Mouse (Mus musculus): ENCODE results near the gene Acadvl. TPM values are rescaled to one million over a fixed set of nuclear protein-coding genes. Genes with fewer than 3 reads are reported as not detected.
A peak's percentile ranks its signal among the peaks of the same experiment; 100 is the strongest.
"Not testable (repeated sequence)": the region's sequence is repeated elsewhere in the genome, so short reads cannot be mapped to it uniquely, and the experiment has no call there.

The Acadvl gene
- total and polyA plus RNA-seq, 3 experiments: 171 to 754 (median 426) TPM

DNA sequence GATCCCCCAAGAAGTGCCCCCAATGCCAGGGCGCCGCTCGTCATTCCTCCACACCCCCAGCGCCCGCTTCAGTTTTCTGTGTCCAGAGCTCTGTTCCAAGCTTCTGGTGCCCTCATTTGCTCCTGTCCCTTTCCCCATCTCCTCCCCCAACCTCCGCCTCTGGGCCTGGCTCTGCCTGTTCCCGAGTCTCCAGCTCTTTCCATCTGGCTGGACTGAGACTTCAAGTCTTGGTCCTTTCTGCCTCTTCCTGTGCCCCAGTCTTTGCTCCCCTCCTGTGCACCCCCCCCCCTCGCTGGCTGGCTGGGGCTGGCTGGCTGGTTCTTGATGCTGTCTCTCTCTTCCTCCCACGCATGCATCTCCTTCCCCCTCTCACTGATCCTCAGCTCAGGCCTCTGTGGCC, 12.2 kb upstream of the Acadvl start:
- DNase-seq: no peak

DNA sequence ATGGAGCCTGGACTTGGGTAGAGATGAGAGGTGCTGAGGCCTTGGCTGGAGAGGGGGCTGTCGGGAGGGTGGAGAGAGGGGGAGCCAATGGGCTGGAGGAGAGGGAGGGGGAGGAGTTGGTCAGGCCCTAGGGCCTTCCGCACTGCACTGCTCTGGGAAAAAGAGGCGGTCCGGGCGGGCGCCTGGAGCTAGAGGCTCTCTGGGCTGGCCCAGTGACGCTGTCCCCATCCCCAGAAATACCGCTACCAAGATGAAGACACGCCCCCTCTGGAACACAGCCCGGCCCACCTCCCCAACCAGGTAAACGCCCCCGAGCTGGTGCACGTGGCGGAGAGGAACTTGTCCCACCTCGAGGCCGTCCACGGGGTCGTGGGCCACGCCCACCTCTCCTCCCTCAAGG, 11.5 kb upstream of the Acadvl start:
- DNase-seq: no peak

DNA sequence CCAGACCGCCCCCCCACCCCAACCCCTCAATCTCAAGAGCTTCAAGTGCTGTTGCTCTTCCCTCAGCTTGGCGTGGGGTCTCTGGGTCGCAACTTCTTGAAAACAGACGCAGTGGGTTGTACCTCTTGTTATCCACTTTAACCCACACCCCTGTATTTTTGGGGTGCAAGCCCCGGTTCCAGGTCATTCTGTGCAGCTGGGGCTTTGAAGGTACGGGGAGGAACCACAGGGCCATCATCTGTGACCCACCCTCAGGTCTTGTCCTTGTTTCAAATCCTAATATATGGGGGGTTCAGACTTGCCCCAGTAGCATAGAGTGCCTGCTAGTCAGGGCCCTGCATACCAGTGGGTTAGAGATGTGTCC, 8.9 kb upstream of the Acadvl start:
- DNase-seq: no peak

DNA sequence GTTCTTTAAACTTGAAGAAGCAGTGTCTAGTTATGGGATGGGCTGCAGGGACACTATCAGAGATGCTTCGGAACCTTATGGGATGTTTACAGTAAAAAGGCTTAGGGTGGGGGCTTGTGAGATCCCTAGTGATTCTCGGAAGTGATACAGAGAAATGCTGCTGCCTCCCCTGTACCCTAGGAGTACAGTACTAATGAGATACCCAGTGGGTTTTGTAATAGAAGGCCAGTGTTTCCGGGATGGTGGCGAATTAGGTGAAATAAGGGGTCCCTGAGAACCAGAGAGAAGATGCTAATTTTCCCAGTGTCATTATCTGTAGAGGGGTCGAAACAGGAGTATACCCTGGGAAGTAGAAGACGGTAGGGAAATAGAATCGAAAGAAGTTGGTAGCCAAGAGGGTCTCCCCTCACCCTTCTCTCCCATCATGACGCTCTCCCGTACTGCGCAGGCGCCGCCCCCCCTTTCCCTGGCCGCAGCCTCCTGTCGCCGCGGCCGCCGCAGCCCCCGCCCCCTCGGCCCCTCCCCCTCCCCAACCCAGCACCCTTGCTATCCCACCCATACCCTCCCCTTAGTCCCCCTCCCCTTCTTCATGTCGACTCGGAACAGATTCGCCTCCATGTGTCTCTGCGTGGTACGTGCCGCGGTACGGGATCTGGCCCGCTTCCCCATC, 8.4 kb upstream of the Acadvl start:
- no peak for DNase-seq

DNA sequence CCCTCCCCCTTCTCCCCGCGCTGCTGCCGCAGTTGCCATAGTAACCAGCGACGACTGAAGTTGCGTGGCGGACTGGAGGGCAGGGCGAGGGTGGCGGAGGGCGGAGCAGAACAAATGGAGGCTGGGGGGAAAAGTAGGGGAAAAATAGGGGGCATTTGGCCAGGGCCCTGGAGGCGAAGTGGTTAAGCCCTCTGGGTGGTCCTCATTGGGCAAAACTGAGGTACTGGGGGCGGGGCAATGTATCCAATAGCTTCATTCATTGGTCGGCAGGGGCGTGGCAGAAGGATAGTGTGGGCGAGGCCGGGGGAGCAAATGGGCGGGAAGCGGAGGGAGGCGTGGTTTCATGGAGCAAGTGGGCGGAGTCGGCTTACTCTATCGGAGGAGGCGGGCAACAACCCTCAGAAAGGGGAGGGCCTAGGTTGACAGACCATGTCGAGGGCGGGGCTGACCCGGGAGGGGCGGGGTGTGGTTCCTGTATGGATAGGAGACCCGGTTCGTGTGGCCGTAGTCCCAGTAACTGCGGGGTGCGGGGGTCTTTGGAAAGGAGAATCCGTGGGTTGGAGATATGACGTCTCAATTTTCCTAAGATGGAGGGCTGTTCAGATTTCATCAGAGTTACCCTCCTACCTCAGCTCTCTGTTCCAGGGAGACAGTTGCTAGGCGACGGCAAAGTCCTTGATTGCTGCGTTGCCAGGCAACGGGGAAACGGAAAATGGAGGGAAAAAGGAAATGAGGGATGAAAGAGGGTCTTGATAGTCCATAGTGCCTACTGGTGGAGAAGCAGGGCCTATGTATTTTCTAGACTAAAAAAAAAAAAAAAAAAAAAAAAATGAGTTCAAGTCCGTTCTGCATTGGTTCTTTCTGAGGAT, 6.3 kb upstream of the Acadvl start:
- peak; percentile 97 for DNase-seq

DNA sequence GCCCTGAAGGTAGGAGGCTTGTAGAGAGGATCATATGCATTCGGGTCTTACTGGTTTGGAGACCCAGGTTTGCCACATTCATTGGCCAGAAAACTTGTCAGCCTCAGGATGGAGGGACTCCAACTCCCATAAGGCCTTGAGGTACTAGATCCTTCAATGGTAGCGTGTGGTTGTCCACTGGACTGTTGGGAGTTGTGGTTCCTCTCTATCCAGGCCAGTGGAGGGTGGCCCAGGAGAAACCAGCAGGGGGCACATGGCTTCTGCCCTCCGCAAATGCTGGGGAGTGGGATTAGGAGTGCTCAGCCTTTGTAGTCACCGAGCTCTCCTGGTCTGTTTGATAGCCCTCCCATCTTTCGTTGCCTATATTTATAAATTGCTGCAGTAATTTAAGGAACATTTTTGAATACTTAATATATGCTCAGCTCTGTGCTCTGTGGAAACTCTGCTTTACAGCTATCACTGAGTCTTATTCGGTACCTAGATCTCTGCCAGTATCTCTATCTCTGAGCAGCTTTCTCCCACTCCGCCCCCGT, 5.6 kb upstream of the Acadvl start:
- peak; percentile 80 for DNase-seq

DNA sequence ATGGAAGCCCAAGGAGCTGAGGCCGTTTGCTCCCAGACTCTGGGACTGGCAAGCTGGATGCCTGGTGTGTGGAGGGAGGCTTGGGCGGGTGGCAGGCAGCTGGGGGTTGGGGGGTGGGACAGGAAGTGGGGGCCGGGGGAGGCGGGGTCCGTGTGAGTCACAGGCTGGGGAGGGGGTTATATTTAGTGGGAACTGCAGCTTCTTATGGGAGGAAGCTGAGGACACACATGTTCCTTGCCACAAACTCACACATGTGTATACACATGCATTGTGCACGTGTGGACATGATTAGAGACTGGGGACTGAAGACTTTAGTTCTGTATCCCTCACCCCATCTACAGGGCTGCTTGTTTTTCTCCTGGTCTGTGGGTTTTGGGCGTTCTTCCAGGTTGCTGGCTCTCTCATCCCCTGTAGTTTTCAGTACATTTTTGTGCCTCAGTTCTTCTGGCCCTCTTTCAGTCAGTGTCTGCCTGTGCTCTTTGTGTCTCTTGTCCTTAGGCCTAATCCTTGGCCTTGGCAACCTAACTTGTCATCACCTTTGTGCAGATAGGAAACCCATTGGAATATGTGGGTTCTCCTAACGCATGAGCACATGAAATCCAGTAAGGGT, 4.9 kb upstream of the Acadvl start:
- peak; percentile 20 for DNase-seq

DNA sequence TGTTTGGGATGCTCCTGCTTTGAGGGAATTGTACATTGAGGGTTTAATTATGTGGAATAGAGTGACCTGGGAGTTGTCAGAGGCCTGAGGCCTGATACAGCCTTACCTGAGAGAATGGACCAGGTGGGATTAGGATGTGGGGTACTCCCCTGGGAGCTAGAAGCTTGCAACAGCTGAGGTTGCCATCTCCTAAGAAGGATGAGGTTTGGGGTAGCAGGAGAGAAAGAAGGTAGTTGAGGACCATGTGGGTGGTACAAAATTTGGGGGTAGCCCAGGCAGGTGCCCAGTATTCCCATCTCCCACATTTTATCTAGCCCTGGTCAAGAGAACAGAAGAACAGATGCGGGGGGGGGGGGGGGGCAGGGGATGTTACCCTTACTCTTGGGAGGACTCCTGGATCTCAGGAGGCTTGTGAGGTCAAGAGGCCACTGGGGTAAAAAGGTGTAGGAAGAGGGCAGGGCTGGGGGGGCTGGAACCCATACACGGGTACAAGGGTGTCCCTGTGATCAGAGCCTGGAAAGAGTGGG, 4.3 kb upstream of the Acadvl start:
- no peak for DNase-seq

DNA sequence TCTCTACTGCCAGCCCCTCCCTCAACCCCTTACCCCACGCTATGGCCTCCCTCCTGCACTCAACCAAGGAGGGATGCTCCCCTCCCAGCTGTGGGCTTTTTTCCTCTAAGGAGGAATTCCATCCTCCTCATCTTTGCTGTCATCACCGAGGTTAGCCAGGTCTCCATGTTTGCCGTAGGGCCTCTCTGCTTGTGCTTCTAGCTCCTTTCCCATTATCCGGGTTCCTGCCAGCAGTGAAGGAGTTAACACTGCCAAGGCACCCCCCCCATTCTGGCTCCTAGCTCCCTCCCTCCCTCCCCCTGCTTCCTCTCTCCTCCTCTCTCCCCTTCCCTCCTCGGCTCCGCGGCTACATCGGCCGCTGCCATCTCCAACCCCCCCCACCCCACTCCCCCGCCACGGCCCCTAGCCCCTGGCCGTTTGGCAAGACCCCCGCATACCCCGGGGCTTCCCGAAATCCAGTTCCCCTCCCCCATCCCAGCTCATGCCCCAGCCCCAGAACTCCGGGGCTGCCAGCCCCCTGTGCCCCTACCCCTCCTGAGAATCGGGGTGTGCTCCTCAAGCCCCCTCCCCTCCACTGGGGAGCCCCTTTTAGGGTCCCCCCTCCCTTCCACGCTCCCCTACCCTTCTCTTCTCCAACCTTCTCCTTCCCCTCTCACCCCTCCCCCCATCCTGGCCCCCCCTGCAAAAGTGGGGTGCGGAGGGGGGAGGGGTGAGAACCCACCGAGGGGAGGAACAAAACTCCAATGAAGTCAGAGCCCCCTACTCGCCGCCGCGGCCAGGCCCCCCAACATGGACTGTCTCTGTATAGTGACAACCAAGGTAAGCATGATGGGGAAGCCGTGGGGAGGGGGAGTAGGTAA, 3.1 kb upstream of the Acadvl start:
- peak; percentile 46 for DNase-seq

DNA sequence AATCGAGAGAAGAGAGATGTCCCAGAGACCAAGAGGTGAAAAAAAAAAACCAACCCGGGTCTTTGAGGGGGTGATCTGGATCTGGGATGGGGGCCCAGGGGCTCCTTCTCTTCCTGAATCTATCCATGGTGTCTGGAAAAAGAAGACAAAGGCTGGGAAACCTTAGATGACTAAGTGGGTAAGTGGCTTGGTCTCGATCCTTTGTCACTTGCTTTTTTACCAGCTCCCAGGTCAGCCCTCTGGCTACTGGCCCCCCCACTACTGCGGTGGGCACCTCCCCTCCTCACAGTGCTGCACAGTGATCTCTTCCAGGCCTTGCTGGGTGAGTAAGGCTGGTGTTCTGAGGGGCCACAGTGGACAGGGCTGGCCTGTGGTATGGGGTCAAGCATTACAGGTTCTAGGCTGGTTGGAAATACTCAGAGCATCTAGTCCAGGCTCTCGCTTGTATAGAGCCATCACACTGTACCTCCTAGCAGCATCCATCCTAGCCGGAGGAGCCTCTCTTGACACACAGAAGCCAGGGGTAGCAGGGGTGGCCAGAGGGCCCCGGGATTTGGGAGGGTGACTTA, 2.1 kb upstream of the Acadvl start:
- no peak for DNase-seq

DNA sequence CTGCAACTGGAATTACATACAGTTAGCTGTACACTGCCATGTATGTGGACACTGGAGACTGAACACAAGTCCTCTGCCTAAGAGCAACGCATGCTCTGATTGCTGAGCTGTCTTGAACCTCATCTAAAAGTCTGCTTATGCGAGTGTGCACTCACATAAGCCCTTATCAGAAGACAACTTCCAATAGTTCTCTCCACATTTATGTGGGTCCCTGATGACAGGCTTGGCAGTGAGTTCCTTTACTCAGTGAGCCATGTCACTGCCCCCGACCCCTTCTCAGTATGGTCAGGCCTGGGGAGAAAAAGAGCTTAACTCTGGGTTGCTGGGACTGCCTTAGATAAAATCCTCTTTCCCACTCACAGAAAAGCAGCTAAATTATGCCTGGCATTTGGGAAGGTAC, 1.5 kb upstream of the Acadvl start, which contains the start of gene Dlg4:
Dlg4 (plus strand) TSS at position 274 of the 400 bp plus-strand sequence.
- DNase-seq: no peak

DNA sequence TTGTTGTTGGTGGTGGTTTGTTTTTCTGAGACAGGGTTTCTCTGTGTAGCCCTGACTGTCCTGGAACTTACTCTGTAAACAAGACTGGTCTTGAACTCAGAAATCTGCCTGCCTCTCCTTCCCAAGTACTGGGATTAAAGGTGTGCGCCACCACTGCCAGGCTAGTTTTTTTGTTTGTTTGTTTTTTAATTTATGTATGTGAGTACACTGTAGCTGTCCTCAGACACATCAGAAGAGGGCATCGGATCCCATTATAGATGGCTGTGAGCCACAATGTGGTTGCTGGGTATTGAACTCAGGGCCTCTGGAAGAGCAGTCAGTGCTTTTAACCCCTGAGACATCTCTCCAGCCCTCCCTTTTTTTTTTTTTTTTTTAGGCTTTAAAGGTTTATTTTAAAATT, 966 bp upstream of the Acadvl start:
- DNase-seq: not testable (repeated sequence)

DNA sequence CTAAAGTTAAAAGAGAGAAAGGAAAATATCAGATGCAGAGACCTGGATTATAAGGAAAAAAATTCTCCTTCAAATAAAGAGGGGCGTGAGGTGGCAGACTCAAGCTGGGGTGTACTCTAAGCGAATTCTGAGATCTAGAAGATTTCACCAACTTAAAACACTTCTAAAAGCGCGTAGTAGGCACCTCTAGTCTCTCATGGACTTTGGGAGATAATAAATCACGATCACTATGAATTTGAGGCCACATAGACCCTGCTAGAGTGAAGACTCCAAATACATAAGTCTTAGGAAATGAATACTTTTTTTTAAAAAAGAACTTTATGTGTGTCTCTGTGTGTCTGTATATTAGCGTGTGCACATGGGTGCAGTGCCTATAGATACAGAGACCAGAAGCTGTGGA, 466 bp upstream of the Acadvl start:
- DNase-seq: no peak

DNA sequence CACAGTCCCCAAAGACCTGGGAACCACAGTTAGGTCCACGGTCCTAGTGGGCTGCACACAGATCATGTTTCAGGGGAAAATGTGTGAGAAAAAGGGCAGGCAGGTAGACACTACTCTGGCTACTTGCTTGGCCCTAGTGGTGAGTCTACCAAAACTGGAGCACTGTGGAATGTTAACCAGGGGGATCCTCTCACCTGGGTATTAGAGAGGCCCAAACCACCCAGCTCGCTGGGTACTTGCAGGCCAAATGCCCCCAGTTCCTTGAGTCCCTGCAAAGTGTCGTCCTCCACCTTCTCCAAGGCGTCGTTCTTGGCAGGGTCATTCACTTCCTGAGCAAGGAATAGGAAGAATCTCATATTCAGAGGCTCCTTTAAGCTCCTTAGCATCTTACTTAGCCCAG, 1.2 kb downstream of the Acadvl start:
- no peak for DNase-seq

DNA sequence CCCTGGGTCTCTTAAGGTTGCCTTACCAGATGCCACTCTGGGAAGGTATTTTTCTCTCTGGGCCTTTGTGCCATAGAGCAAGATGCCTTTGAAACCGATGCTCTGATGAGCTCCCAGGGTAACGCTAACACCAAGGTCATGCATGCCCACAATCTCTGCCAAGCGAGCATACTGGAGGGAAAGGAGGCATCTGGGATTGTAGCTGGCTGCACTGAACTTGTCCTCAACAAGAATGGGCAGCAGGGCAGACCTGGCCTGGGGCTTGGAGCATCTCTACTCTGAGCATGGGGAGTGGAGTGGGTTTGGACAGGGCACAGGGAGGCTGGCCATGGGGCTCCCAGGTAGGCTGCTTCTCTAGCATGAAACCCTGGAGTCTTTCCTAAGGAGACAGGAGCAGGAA, 1.8 kb downstream of the Acadvl start:
- DNase-seq: no peak

DNA sequence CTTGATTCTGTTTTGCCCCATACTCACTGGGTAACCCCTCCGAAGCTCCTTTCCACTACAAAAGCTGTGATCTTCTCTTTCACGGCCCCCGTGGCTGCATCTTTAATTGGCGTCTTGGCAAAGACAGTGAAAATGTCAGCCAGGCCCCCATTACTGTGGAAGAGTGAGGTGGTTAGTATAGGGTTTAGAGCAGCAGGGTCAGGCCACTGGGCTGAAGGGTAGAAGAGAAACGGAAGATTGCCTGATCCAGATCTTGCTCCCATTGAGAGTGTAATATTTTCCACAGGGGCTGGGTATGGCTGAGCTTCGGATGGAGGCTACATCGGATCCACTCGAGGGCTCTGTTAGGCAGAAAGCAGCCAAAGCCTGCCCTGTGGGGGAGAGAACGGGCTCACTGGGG, 2.3 kb downstream of the Acadvl start:
- no peak for DNase-seq

DNA sequence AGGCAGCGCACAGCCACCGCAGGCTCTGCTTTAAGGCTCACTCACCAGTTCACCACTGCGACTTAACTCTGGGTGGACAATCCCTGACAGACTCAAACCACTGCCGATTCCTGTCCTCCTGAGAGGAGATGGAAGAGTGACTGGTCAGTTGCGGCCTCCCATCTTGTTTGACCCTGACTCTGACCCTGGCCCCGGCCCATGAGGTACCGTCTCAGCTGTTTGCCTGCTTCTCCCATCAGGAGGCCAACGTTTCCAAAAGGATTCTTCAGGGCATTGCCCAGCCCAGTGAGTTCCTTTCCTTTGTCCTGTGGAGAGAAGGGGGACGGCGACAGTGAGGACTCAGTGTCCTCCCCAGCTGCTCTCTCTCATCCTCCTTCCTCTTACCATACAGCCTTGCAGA, 4.2 kb downstream of the Acadvl start:
- no peak for DNase-seq

DNA sequence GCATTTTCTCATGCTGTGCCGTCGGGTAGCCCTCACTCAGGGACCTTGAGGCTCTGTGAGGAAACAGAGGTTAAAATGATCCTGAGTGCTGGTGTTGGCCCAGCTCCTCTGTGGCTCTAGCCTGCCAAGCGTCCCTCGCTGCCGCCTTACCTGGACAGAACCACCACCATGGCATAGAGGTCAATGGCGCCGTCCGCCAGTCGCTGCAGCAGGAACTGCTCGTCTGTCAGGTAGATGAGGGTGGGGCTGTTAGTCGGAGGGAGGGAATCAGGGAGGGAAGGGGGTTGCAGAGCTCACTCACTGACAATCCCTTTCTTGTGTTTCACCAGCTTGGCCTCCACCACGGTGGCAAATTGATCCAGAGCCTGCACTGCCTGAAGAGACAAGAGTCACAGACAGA, 4.7 kb downstream of the Acadvl start:
- DNase-seq: no peak

DNA sequence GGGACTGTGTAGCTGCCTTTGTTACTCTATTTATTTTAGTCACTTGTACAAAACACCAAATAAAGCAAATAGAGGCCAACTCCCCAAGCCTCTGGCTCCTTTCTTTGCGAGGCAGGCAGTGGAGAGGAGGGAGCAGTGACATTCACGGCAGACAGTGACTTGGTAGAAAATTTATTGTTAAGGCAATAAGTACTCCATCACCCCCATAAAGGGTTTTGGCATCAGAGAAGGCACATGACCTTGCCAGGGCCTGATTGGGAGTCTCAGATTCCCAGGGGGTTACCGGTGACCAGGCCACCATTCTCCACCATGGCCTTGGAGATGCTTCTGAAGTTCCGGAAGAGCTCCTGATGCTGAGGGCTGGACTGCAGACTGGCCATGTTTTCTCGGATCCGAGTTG, 5.2 kb downstream of the Acadvl start:
- DNase-seq: no peak

DNA sequence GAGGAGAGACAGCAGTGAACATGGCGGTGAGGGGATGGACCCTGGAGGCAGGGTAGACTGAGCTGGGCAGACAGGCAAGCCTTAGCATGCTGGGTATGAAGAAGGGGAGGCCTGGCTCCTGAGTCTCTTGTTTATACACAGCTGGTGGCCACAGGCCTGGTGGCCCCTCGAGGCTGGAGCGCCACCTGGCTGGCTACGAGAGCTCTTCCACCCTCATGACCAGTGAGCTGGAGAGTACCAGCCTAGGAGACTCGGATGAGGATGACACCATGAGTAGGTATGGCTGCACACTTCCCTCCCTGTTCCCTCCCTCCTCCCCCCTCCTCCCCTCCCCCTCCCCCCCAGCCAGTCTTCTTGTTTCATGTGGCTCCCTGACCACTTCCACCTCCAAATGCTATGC, 9.7 kb downstream of the Acadvl start:
- no peak for DNase-seq

DNA sequence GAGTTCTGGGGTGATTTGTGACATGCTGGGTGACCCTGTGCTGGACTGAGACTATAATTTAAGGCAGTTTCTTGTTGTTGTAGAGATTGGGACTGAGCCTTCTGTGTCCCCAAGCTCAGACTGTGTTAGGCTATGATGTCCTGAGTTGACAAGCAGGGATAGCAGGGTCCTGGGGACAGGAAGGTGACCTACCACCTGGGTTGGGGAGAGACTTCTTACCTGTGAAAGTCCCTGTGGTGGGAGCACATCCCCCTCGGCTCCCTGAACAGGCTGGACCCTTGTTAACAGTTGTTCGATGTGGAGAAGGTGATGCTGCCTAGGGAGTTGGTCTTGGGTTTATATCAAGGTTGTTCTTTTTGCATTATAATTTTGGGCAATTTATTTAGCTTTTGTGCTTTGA, 12.7 kb downstream of the Acadvl start:
- no peak for DNase-seq
